Mouse (Mus musculus) kidney, embryonic 14.5 days (tissue): ENCODE measurements at regions not wholly inside any gene's neighbourhood (a gene's known extent, or its start where the extent isn't known, plus 50 kb on each side); places are given as distances from the start of the nearest gene placed in this dataset.
A peak's percentile ranks its signal among the peaks of the same experiment; 100 is the strongest.

Experiments used
- ATAC-seq: fragments of 200-750 bp; cut with Nextera tagmentation; 2 replicates; pipeline ENCODE4 v1.8.0; 2017; ENCODE audit warnings: moderate number of reproducible peaks, mild to moderate bottlenecking, moderate TSS enrichment, moderate library complexity; ENCODE audit not compliant: low FRiP score, low TSS enrichment
- H3K27ac ChIP-seq: fragments of 300-500 bp; sonication (generic); 2 replicates; pipeline ENCODE4 v1.5.1; 2014; ENCODE audit warnings: low read depth, mild to moderate bottlenecking, low read length, moderate library complexity, mixed read lengths
- H3K27me3 ChIP-seq: fragments of 300-500 bp; sonication (generic); 2 replicates; pipeline ENCODE4 v1.6.1; 2014; ENCODE audit warnings: mild to moderate bottlenecking, low read length; ENCODE audit not compliant: control insufficient read depth, insufficient read depth
- H3K36me3 ChIP-seq: fragments of 300-500 bp; sonication (generic); 2 replicates; pipeline ENCODE4 v1.6.1; 2014; ENCODE audit warnings: low read length, mixed read lengths; ENCODE audit not compliant: control insufficient read depth, insufficient read depth
- H3K4me1 ChIP-seq: fragments of 300-500 bp; sonication (generic); 2 replicates; pipeline ENCODE4 v1.6.1; 2014; ENCODE audit warnings: low read length, mixed read lengths; ENCODE audit not compliant: control insufficient read depth, insufficient read depth
- H3K4me2 ChIP-seq: fragments of 300-500 bp; sonication (generic); replicated peaks from 2 replicates; pipeline ENCODE4 v1.6.1; 2014; ENCODE audit warnings: low read depth, mild to moderate bottlenecking, low read length
- H3K4me3 ChIP-seq: fragments of 300-500 bp; sonication (generic); 2 replicates; pipeline ENCODE4 v1.5.1; 2014; ENCODE audit warnings: mild to moderate bottlenecking, low read length
- H3K9ac ChIP-seq: fragments of 300-500 bp; sonication (generic); 2 replicates; pipeline ENCODE4 v1.6.1; 2014; ENCODE audit warnings: low read depth, mild to moderate bottlenecking, low read length, moderate library complexity
- H3K9me3 ChIP-seq: fragments of 300-500 bp; sonication (generic); 2 replicates; pipeline ENCODE4 v1.6.1; 2016; ENCODE audit warnings: low read length; ENCODE audit not compliant: control insufficient read depth
- WGBS: fragments of 180-500 bp; shearing (Covaris S2); extraction: QIAGEN DNeasy Blood & Tissue Kit; methylation state at CpG from one replicate; pipeline ENCODE4 v1.1.7; 2014; 5-methylcytosine and 5-hydroxymethylcytosine counted together

GRCm38 (mm10) chr9:47265946-47266490, 264.0 kb upstream of the Cadm1 start:
- peak; percentile 20; the same call in 1 of the 2 replicates for ATAC-seq
- Histone ChIP-seq H3K27ac (peak overlapping the region; percentile 8; the same call in 1 of the 2 replicates), H3K9ac (no peak overlapping the region), H3K27me3 (no peaks in the 10 kb centered on the region), H3K9me3 (no peaks in the 10 kb centered on the region), H3K4me1 (peaks cover 3% of the 10 kb centered on the region; the same call in 1 of the 2 replicates), H3K36me3 (no peaks in the 10 kb centered on the region), H3K4me2 (no peak overlapping the region), H3K4me3 (no peak overlapping the region)
- WGBS = 44% methylated on average over 9 of the region's 9 CpGs

DNA sequence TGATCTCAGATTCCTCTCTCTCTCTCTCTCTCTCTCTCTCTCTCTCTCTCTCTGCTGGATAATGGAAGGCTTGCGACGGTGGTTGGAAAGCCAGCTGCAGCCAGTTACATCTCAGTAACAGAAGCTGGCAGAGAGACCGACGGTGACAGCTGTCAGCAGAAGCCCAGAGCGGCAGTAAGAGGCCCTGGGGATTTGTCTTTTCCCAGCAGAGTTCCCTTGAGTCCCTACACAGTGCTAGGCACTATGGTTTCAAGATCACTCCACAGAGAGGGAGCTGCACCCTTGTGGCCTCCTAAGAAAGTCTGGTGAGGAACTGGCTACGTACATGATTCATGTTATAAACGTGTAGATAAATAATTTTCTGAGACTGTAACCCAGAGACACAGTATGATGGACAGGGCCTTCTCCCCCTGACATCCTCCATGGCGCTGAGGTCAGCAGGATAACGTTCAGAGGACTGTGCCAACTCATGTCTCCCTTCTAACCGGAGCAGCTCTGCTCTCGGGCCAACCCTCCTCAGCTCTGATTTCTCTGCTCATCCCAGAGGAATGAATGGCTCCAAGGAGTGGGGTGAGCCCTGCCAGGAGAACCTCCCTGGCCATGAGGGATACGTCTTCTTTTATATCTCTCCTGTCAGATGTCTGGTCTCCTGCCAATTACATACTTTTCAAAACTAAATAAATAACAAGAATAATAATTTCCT, 253.5 kb upstream of the Cadm1 start:
- Histone ChIP-seq H3K4me2 (no peak overlapping the region), H3K27me3 (no peaks in the 10 kb centered on the region), H3K4me1 (peaks cover 13% of the 10 kb centered on the region; the same call in 1 of the 2 replicates), H3K4me3 (no peak overlapping the region), H3K27ac (peak overlapping the region; percentile 53; the same call in 1 of the 2 replicates), H3K36me3 (no peaks in the 10 kb centered on the region), H3K9me3 (no peaks in the 10 kb centered on the region), H3K9ac (no peak overlapping the region)
- WGBS = 35% methylated on average over 12 of the region's 12 CpGs
- ATAC-seq = peak; percentile 20

- no peaks in the 10 kb centered on the region for H3K9me3 ChIP-seq
- 0 out of 2 replicates have a peak, but pooled peaks have one; percentile 39 for ATAC-seq
- 71% methylated on average over 6 of the region's 6 CpGs for WGBS
- H3K4me1 ChIP-seq = peaks cover 13% of the 10 kb centered on the region; the same call in 1 of the 2 replicates
- no peak overlapping the region for H3K4me2 ChIP-seq
- no peak overlapping the region for H3K27ac ChIP-seq
- no peaks in the 10 kb centered on the region for H3K27me3 ChIP-seq
- H3K4me3 ChIP-seq = no peak overlapping the region
- no peak overlapping the region for H3K9ac ChIP-seq
- H3K36me3 ChIP-seq = no peaks in the 10 kb centered on the region
Observed at GRCm38 (mm10) chr9:47279410-47279809, 250.6 kb upstream of the Cadm1 start.

DNA sequence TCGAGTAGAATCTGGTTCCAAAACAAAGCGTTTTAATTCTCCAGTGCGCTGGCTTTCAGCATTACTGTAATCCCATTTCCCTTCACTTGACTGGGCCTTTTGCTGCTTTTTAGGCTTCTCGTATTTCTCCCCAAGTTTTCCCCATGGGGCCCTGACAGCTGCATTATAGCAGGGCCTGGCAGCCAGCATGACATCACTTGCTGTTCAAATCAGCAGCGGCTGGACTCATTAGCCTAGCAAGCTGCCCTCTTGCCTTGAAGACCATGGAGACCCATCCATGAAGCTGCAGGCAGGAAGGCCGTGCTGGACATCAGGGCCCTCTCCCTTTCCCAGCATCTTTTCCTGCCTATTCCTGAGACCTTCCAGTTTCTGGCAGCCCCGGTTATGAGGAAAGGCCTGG, 249.8 kb upstream of the Cadm1 start:
- Histone ChIP-seq H3K9me3 (no peaks in the 10 kb centered on the region), H3K27me3 (no peaks in the 10 kb centered on the region), H3K4me3 (no peak overlapping the region), H3K4me2 (no peak overlapping the region), H3K4me1 (peaks cover 13% of the 10 kb centered on the region; the same call in 1 of the 2 replicates), H3K36me3 (no peaks in the 10 kb centered on the region), H3K27ac (no peak overlapping the region; the same call in 1 of the 2 replicates), H3K9ac (no peak overlapping the region)
- 25% methylated on average over 7 of the region's 7 CpGs for WGBS
- ATAC-seq = peak; percentile 56

DNA sequence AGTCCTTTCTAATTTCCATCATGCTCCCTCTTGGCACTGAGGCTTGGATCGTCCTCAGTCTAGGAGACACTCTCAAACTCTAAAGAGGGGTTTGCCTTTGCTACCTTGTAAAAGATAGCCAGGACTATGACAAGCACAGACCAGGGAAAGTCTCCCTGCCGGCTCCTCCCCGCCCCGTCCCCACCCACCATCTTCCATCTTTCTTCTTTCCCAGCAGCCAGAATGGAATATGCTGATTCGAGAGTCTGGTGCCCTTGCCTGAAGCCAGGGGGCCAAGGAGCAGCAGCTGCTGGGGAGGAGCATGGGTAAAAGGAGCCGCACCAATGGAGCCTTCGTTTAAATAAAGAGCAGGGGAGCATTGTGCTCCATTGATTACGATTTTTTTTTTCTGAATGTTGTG, 249.4 kb upstream of the Cadm1 start:
- WGBS = 42% methylated on average over 8 of the region's 8 CpGs
- no peak overlapping the region; the same call in 1 of the 2 replicates for H3K27ac ChIP-seq
- no peak overlapping the region for H3K4me3 ChIP-seq
- 0 out of 2 replicates have a peak, but pooled peaks have one; percentile 4 for ATAC-seq
- no peaks in the 10 kb centered on the region for H3K36me3 ChIP-seq
- no peaks in the 10 kb centered on the region for H3K9me3 ChIP-seq
- no peaks in the 10 kb centered on the region for H3K27me3 ChIP-seq
- no peak overlapping the region for H3K9ac ChIP-seq
- H3K4me1 ChIP-seq = peaks cover 13% of the 10 kb centered on the region; the same call in 1 of the 2 replicates
- no peak overlapping the region for H3K4me2 ChIP-seq

DNA sequence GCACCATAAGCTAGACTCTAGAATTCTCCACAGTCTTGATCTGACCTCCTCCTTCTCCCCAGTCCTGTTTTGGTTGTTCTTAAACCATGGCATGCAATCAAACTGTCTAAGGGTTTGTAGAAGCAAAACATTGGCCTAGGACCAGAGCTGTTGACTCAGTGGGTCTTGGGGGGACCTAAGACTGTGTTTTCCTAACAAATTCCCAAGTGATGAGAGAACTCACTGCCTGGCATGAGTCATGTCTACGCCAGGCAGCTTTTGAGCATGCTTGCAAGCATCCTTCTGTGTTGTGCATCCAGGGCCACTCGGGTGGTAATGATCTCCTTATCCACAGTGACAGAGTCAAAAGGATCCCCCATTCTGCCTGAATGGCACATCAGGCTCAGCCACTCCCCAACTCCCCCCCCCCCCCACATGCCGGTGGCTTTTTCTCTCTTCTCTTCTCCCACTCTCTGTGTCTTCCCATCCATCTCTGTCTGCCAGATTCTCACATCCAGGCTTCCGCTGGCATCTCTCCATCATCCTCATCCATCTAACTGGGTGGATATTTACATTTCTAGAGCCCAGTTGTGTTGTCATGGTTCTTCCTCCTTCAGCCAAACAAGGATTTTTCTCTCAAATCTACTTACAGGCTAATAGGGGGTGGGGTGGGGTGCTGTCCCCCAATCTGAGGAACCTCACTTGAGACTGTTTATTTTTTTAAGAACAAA, 246.1 kb upstream of the Cadm1 start:
- Histone ChIP-seq H3K4me3 (no peak overlapping the region), H3K9ac (no peak overlapping the region), H3K27ac (no peak overlapping the region), H3K27me3 (no peaks in the 10 kb centered on the region), H3K9me3 (no peaks in the 10 kb centered on the region), H3K36me3 (no peaks in the 10 kb centered on the region), H3K4me2 (no peak overlapping the region), H3K4me1 (peaks cover 13% of the 10 kb centered on the region; the same call in 1 of the 2 replicates)
- WGBS = 72% methylated on average over 4 of the region's 4 CpGs
- no peak for ATAC-seq

DNA sequence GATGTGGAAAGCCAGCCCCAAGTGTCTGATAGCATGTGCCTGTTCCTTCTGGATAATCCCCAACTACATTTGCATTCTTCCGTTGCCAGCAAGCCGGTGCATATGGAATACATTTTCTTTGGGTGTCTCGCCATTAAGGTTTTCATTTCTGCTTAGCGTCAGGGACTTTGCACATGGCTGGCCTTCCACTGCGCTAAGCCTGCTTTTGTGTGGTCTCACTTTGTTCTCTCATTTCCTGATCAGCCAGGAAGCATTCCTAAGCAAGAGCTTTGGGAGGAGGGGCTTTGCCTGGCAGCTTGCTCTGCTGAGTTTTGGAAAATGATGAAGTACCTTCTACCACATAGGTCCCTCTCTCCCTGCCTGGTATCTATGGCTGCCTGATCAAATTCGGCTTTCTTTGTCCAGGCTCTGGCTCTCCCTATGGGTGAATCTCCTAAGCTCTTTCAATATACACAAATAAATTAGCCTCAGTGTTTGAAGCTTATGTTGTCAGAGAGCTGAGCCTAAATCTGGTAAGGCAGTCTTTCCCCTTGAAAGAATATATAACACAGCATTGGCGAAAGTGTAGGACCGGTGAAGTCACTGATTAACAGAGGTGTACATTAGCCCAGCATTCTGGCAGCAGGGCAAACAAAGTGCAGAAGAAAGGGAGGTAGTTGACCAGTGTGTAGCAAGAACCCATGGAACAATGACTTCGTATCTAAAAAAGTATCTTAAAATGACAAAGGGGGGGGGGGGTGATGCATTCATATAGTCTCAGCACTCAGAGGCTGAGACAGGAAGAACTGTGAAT, 242.8 kb upstream of the Cadm1 start:
- H3K4me1 ChIP-seq = no peaks in the 10 kb centered on the region
- no peak for ATAC-seq
- H3K27ac ChIP-seq = no peak overlapping the region
- H3K27me3 ChIP-seq = no peaks in the 10 kb centered on the region
- WGBS = 80% methylated on average over 9 of the region's 9 CpGs
- no peaks in the 10 kb centered on the region for H3K9me3 ChIP-seq
- no peak overlapping the region for H3K9ac ChIP-seq
- H3K36me3 ChIP-seq = no peaks in the 10 kb centered on the region
- no peak overlapping the region for H3K4me3 ChIP-seq
- no peak overlapping the region for H3K4me2 ChIP-seq

DNA sequence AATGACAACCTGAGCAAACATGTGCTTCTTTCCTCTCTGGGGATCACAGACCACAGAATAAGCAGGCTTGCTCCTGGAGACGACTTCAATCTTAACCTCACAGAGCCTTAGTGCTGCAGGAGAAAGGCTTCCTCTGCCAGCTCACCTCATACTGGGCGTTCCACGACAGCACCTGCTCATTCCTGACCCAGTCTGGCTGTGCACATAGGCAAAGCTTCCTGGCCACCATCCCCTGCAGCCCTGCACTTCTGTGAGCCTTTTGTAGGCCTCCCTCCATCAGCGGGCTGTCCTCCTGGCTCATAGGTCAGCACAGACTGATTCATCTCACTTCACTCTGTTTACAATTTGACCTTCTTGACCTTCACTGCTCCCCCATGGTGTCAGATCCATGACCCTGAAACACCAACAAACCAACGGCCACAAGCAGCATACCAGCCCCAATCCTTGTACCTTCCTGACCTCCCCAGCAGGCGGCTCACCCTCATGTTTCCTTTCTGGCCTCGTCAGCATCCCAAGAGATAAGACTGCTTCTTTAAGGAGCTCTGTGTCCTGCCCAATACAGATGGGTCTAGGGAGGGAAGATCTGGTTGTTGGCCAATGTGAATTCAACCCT, 241.3 kb upstream of the Cadm1 start:
- Histone ChIP-seq H3K9me3 (no peaks in the 10 kb centered on the region), H3K4me2 (no peak overlapping the region), H3K4me3 (no peak overlapping the region), H3K27ac (no peak overlapping the region), H3K4me1 (no peaks in the 10 kb centered on the region), H3K36me3 (no peaks in the 10 kb centered on the region), H3K27me3 (no peaks in the 10 kb centered on the region), H3K9ac (no peak overlapping the region)
- no peak for ATAC-seq
- WGBS = 38% methylated on average over 7 of the region's 7 CpGs
